Mouse (Mus musculus) embryonic facial prominence, embryonic 10.5 days (tissue): Measurements from ENCODE around the gene Ghsr. TPM values are rescaled to one million over a fixed set of nuclear protein-coding genes. Genes with fewer than 3 reads are reported as not detected.
"Not testable (repeated sequence)": the region's sequence is repeated elsewhere in the genome, so short reads cannot be mapped to it uniquely, and the experiment has no call there.

ENCODE experiments used
- DNase-seq: peaks from one replicate; pipeline ENCODE4 v3.0.0-alpha.2; 2017; ENCODE audit warnings: low spot score
- H3K27ac ChIP-seq: fragments of 300-500 bp; sonication (generic); replicated peaks from 2 replicates; pipeline ENCODE4 v1.5.1; 2016; ENCODE audit warnings: mild to moderate bottlenecking
- H3K27me3 ChIP-seq: fragments of 300-500 bp; sonication (generic); replicated peaks from 2 replicates; pipeline ENCODE4 v1.6.1; 2016; ENCODE audit warnings: low read depth, mild to moderate bottlenecking; ENCODE audit not compliant: poor library complexity, severe bottlenecking
- H3K36me3 ChIP-seq: fragments of 300-500 bp; sonication (generic); replicated peaks from 2 replicates; pipeline ENCODE4 v1.6.1; 2016; ENCODE audit warnings: mild to moderate bottlenecking, moderate library complexity
- H3K4me1 ChIP-seq: fragments of 300-500 bp; sonication (generic); 2 replicates; pipeline ENCODE4 v1.6.1; 2016
- H3K4me3 ChIP-seq: fragments of 300-500 bp; sonication (generic); 2 replicates; pipeline ENCODE4 v1.5.1; 2016; ENCODE audit warnings: mild to moderate bottlenecking, moderate library complexity
- H3K9me3 ChIP-seq: fragments of 300-500 bp; sonication (generic); 2 replicates; pipeline ENCODE4 v1.6.1; 2016; ENCODE audit warnings: mild to moderate bottlenecking
- WGBS: fragments of 180-500 bp; shearing (Covaris S2); methylation state at CpG from one replicate; pipeline ENCODE4 v1.1.7; 2016; 5-methylcytosine and 5-hydroxymethylcytosine counted together
- polyA plus RNA-seq: library from polyadenylated mRNA; unstranded; fragments of >200 nt; fragmentation: Nextera tagmentation; extraction: Ambion mirVana; gene quantifications from 2 replicates; pipeline ENCODE4 v1.2.1, GENCODE M21; 2016

Gene Ghsr
- polyA plus RNA-seq, 1 experiment from 2014 or later, result not detected

GRCm38 (mm10) chr3:27370125-27370524 is 1.0 kb upstream of the Ghsr start:
- WGBS, result 5% methylated on average over 10 of the region's 10 CpGs
- Histone ChIP-seq H3K27me3 (peaks cover 60% of the 10 kb centered on the region), H3K4me3 (no peak overlapping the region), H3K36me3 (no peaks in the 10 kb centered on the region), H3K27ac (no peak overlapping the region), H3K9me3 (no peaks in the 10 kb centered on the region), H3K4me1 (peaks cover 15% of the 10 kb centered on the region)
- DNase-seq, result peak; percentile 85

GRCm38 (mm10) chr3:27370582-27371275 is 422 bp upstream of the Ghsr start:
- no peak for DNase-seq
- Histone ChIP-seq H3K27ac (no peak overlapping the region), H3K27me3 (peaks cover 65% of the 10 kb centered on the region), H3K4me1 (peaks cover 15% of the 10 kb centered on the region), H3K4me3 (peak overlapping the region; percentile 47), H3K9me3 (no peaks in the 10 kb centered on the region), H3K36me3 (no peaks in the 10 kb centered on the region)
- 4% methylated on average over 20 of the region's 20 CpGs for WGBS

- Histone ChIP-seq H3K4me3 (peak overlapping the region; percentile 47), H3K9me3 (no peaks in the 10 kb centered on the region), H3K36me3 (no peaks in the 10 kb centered on the region), H3K27ac (no peak overlapping the region), H3K27me3 (peaks cover 65% of the 10 kb centered on the region), H3K4me1 (peaks cover 15% of the 10 kb centered on the region)
- 2% methylated on average over 77 of the region's 77 CpGs for WGBS
- peak; percentile 29 for DNase-seq
Observed at GRCm38 (mm10) chr3:27371725-27372650, 837 bp downstream of the Ghsr start.

GRCm38 (mm10) chr3:27374396-27374795 is 3.2 kb downstream of the Ghsr start:
- no peak for DNase-seq
- peaks cover 15% of the 10 kb centered on the region for H3K4me1 ChIP-seq
- no peak overlapping the region for H3K27ac ChIP-seq
- peaks cover 62% of the 10 kb centered on the region for H3K27me3 ChIP-seq
- H3K4me3 ChIP-seq, result no peak overlapping the region
- 69% methylated on average over 9 of the region's 9 CpGs for WGBS
- H3K9me3 ChIP-seq, result no peaks in the 10 kb centered on the region
- H3K36me3 ChIP-seq, result no peaks in the 10 kb centered on the region

GRCm38 (mm10) chr3:27377935-27378334 is 6.8 kb downstream of the Ghsr start:
- H3K9me3 ChIP-seq, result no peaks in the 10 kb centered on the region
- WGBS, result 81% methylated on average over 4 of the region's 4 CpGs
- no peaks in the 10 kb centered on the region for H3K36me3 ChIP-seq
- H3K4me3 ChIP-seq, result no peak overlapping the region
- no peak overlapping the region for H3K27ac ChIP-seq
- H3K4me1 ChIP-seq, result no peaks in the 10 kb centered on the region
- no peak for DNase-seq
- H3K27me3 ChIP-seq, result peaks cover 26% of the 10 kb centered on the region

- Histone ChIP-seq H3K27me3 (no peaks in the 10 kb centered on the region), H3K4me1 (no peaks in the 10 kb centered on the region), H3K27ac (no peak overlapping the region), H3K36me3 (no peaks in the 10 kb centered on the region), H3K4me3 (no peak overlapping the region), H3K9me3 (no peaks in the 10 kb centered on the region)
- no peak for DNase-seq
- 73% methylated on average over 3 of the region's 3 CpGs for WGBS
Observed at GRCm38 (mm10) chr3:27384836-27385235, 13.7 kb downstream of the Ghsr start.

- H3K36me3 ChIP-seq, result no peaks in the 10 kb centered on the region
- no peak for DNase-seq
- H3K4me1 ChIP-seq, result no peaks in the 10 kb centered on the region
- no peak overlapping the region for H3K4me3 ChIP-seq
- no peaks in the 10 kb centered on the region for H3K27me3 ChIP-seq
- no peak overlapping the region for H3K27ac ChIP-seq
- H3K9me3 ChIP-seq, result no peaks in the 10 kb centered on the region
- WGBS, result 82% methylated on average over 1 of the region's 1 CpGs
Observed at GRCm38 (mm10) chr3:27389923-27390322, 18.8 kb downstream of the Ghsr start.

GRCm38 (mm10) chr3:27400996-27401395 is 29.8 kb downstream of the Ghsr start:
- not testable (repeated sequence) for H3K9me3 ChIP-seq, H3K4me1 ChIP-seq, H3K27ac ChIP-seq, DNase-seq, H3K27me3 ChIP-seq, H3K4me3 ChIP-seq, H3K36me3 ChIP-seq
- WGBS, result 94% methylated on average over 3 of the region's 3 CpGs

GRCm38 (mm10) chr3:27406440-27406839 is 35.3 kb downstream of the Ghsr start:
- Histone ChIP-seq H3K4me3 (no peak overlapping the region), H3K27me3 (no peaks in the 10 kb centered on the region), H3K27ac (no peak overlapping the region), H3K9me3 (no peaks in the 10 kb centered on the region), H3K4me1 (no peaks in the 10 kb centered on the region), H3K36me3 (no peaks in the 10 kb centered on the region)
- WGBS, result 78% methylated on average over 3 of the region's 3 CpGs
- no peak for DNase-seq

- 71% methylated on average over 2 of the region's 2 CpGs for WGBS
- DNase-seq, result no peak
- no peaks in the 10 kb centered on the region for H3K4me1 ChIP-seq
- H3K36me3 ChIP-seq, result no peaks in the 10 kb centered on the region
- H3K4me3 ChIP-seq, result no peak overlapping the region
- H3K27me3 ChIP-seq, result no peaks in the 10 kb centered on the region
- H3K9me3 ChIP-seq, result no peaks in the 10 kb centered on the region
- H3K27ac ChIP-seq, result no peak overlapping the region
Observed at GRCm38 (mm10) chr3:27408564-27408963, 37.4 kb downstream of the Ghsr start.

GRCm38 (mm10) chr3:27411286-27411685 is 40.1 kb downstream of the Ghsr start:
- Histone ChIP-seq H3K9me3 (no peaks in the 10 kb centered on the region), H3K4me1 (no peaks in the 10 kb centered on the region), H3K27me3 (no peaks in the 10 kb centered on the region), H3K36me3 (no peaks in the 10 kb centered on the region), H3K4me3 (no peak overlapping the region), H3K27ac (no peak overlapping the region)
- WGBS, result 92% methylated on average over 2 of the region's 2 CpGs
- DNase-seq, result no peak

GRCm38 (mm10) chr3:27413566-27413965 is 42.4 kb downstream of the Ghsr start:
- H3K27ac ChIP-seq, result no peak overlapping the region

GRCm38 (mm10) chr3:27416786-27417185 is 45.6 kb downstream of the Ghsr start:
- no peak overlapping the region for H3K27ac ChIP-seq
- H3K9me3 ChIP-seq, result no peaks in the 10 kb centered on the region
- no peak overlapping the region for H3K4me3 ChIP-seq
- no peak for DNase-seq
- H3K36me3 ChIP-seq, result peaks cover 16% of the 10 kb centered on the region
- H3K4me1 ChIP-seq, result peaks cover 11% of the 10 kb centered on the region
- WGBS, result 83% methylated on average over 10 of the region's 10 CpGs
- H3K27me3 ChIP-seq, result no peaks in the 10 kb centered on the region

More at GRCm38 (mm10) chr3:27413566-27413965, 42.4 kb downstream of the Ghsr start:
- 59% methylated on average over 3 of the region's 3 CpGs for WGBS
- DNase-seq, result no peak
- no peaks in the 10 kb centered on the region for H3K9me3 ChIP-seq
- peaks cover 4% of the 10 kb centered on the region; the same call in 1 of the 2 replicates for H3K36me3 ChIP-seq
- H3K4me3 ChIP-seq, result no peak overlapping the region
- no peaks in the 10 kb centered on the region for H3K27me3 ChIP-seq
- no peaks in the 10 kb centered on the region for H3K4me1 ChIP-seq
